Mouse (Mus musculus) bone marrow macrophage, adult 2 months (primary cell): ENCODE results near the gene Gpr26.

Experiments
- CTCF ChIP-seq: IDR thresholded peaks from 2 replicates; pipeline ENCODE4 v1.5.1; 2012; ENCODE audit warnings: low read depth, mild to moderate bottlenecking, low read length, moderate library complexity
- POLR2A ChIP-seq: IDR thresholded peaks from 2 replicates; pipeline ENCODE4 v1.6.1; 2012; ENCODE audit warnings: mild to moderate bottlenecking, low read depth, low read length, borderline replicate concordance

GRCm38 (mm10) chr7:132031940-132032531 is 65.8 kb downstream of the Gpr26 start:
- TF ChIP-seq CTCF = no peak
- TF ChIP-seq POLR2A = no peak
